In genomic region chr11:121189681-121190080, GRCm38 (mm10) we compare ENCODE assay signal across 15 mouse cellular contexts. TPM values are rescaled to one million over a fixed set of nuclear protein-coding genes. Genes with fewer than 3 reads are reported as not detected.
A peak's percentile ranks its signal among the peaks of the same experiment; 100 is the strongest.
DNase-seq lines count a peak whose midpoint lies in the region; ATAC-seq and TF ChIP-seq lines count a peak whose summit lies in the region.
"Had no signal": no experiment of that assay in that cellular context is flagged by ENCODE, and none has a peak within 500 bp of the region (broad histone marks: within the 10 kb centered on the region; RNA-seq: fewer than 3 reads in every experiment).

No protein-coding gene starts in this region.

- no peaks in the 10 kb centered on the region for H3K9me3 ChIP-seq in limb, embryonic 14.5 days (ENCODE audit: control insufficient read depth, low read length)
- H3K9me3 ChIP-seq in limb, embryonic 10.5 days (replicated peaks) = no peaks in the 10 kb centered on the region
- no peaks in the 10 kb centered on the region for H3K9me3 ChIP-seq in forebrain, embryonic 14.5 days (replicated peaks; ENCODE audit: control insufficient read depth, low read length)
- H3K9me3 ChIP-seq: forebrain, embryonic 13.5 days; limb, embryonic 13.5 days had no signal

- no peak for TF ChIP-seq CTCF in gastrocnemius, adult 2 months (IDR thresholded peaks at IDR 0.05)

- peak; percentile 63 for DNase-seq in gastrocnemius, adult 2 months
- DNase-seq in gastrocnemius, postnatal 4 days (ENCODE audit: low spot score in 2 of 2) = no peak
- peak; percentile 36 for DNase-seq in limb, embryonic 14.5 days (ENCODE audit: low spot score)
- DNase-seq in limb, embryonic 10.5 days (ENCODE audit: low spot score) = no peak
- DNase-seq in cerebellum, postnatal 25 days = peak; percentile 61 to 77
- peak; percentile 64 for DNase-seq in kidney, postnatal 25 days
- no peak for DNase-seq in forebrain, embryonic 14.5 days (ENCODE audit: low spot score)
- DNase-seq in lung, postnatal 36 days = no peak

- peak overlapping the region; percentile 35 for H3K27ac ChIP-seq in gastrocnemius, adult 2 months
- H3K27ac ChIP-seq in limb, embryonic 14.5 days (replicated peaks; ENCODE audit: low read depth, low read length) = no peak overlapping the region
- H3K27ac ChIP-seq in limb, embryonic 10.5 days = no peak overlapping the region
- no peak overlapping the region for H3K27ac ChIP-seq in forebrain, embryonic 14.5 days (ENCODE audit: low read depth, low read length)
- H3K27ac ChIP-seq: forebrain, embryonic 13.5 days; limb, embryonic 13.5 days had no signal

- no peak for TF ChIP-seq POLR2A in limb, embryonic 14.5 days (IDR thresholded peaks at IDR 0.05; ENCODE audit: borderline replicate concordance, extremely low read depth, insufficient read depth, insufficient read length)

- H3K36me3 ChIP-seq in limb, embryonic 14.5 days (ENCODE audit: control insufficient read depth, insufficient read depth, low read length) = peaks cover 3% of the 10 kb centered on the region; the same call in 1 of the 2 replicates
- H3K36me3 ChIP-seq in limb, embryonic 10.5 days = peaks cover 5% of the 10 kb centered on the region; the same call in 1 of the 2 replicates
- peaks cover 2% of the 10 kb centered on the region; the same call in 1 of the 2 replicates for H3K36me3 ChIP-seq in forebrain, embryonic 14.5 days (ENCODE audit: control insufficient read depth, insufficient read depth, low read length)

- no peaks in the 10 kb centered on the region for H3K4me1 ChIP-seq in limb, embryonic 14.5 days (ENCODE audit: control insufficient read depth, insufficient read depth, low read length)
- H3K4me1 ChIP-seq in limb, embryonic 10.5 days = no peaks in the 10 kb centered on the region
- no peaks in the 10 kb centered on the region for H3K4me1 ChIP-seq in forebrain, embryonic 14.5 days (ENCODE audit: control insufficient read depth, insufficient read depth, low read length)
- H3K4me1 ChIP-seq: forebrain, embryonic 13.5 days; limb, embryonic 13.5 days had no signal

- H3K27me3 ChIP-seq in limb, embryonic 14.5 days (ENCODE audit: control insufficient read depth, insufficient read depth, low read length) = no peaks in the 10 kb centered on the region
- H3K27me3 ChIP-seq in limb, embryonic 10.5 days (ENCODE audit: low read depth, poor library complexity, severe bottlenecking) = no peaks in the 10 kb centered on the region
- no peaks in the 10 kb centered on the region for H3K27me3 ChIP-seq in forebrain, embryonic 14.5 days (replicated peaks; ENCODE audit: control insufficient read depth, insufficient read depth, low read length)
- H3K27me3 ChIP-seq: forebrain, embryonic 13.5 days; limb, embryonic 13.5 days had no signal

- intact Hi-C loops in gastrocnemius, adult 2 months (cut with DNase I) = no loop called here

- 72% methylated on average over 3 of the region's 3 CpGs for WGBS in limb, embryonic 14.5 days
- WGBS in limb, embryonic 10.5 days = 89% methylated on average over 3 of the region's 3 CpGs
- WGBS in forebrain, embryonic 14.5 days = 87% methylated on average over 3 of the region's 3 CpGs

- no peak for ATAC-seq in limb, embryonic 14.5 days (ENCODE audit: low FRiP score, low read depth)
- no peak for ATAC-seq in forebrain, embryonic 14.5 days
- ATAC-seq: CD4-positive, CD25-positive, alpha-beta regulatory T cell, adult 4 months; forebrain, embryonic 13.5 days; lung, postnatal 0 days had no signal

- no peak overlapping the region for H3K9ac ChIP-seq in limb, embryonic 14.5 days (ENCODE audit: low read depth, low read length, severe bottlenecking)
- no peak overlapping the region for H3K9ac ChIP-seq in forebrain, embryonic 14.5 days (ENCODE audit: low read length)
- H3K9ac ChIP-seq: forebrain, embryonic 13.5 days; limb, embryonic 13.5 days had no signal

- H3K4me2 ChIP-seq in limb, embryonic 14.5 days (replicated peaks; ENCODE audit: low read depth, low read length, severe bottlenecking) = no peak overlapping the region
- H3K4me2 ChIP-seq in forebrain, embryonic 14.5 days (ENCODE audit: low read length) = no peak overlapping the region
- H3K4me2 ChIP-seq: forebrain, embryonic 13.5 days; limb, embryonic 13.5 days; midbrain, embryonic 11.5 days had no signal

- H3K4me3 ChIP-seq in gastrocnemius, adult 2 months = no peak overlapping the region
- no peak overlapping the region for H3K4me3 ChIP-seq in limb, embryonic 14.5 days (replicated peaks; ENCODE audit: low read length)
- H3K4me3 ChIP-seq in limb, embryonic 10.5 days = no peak overlapping the region
- no peak overlapping the region for H3K4me3 ChIP-seq in forebrain, embryonic 14.5 days (ENCODE audit: low read depth, low read length)
- H3K4me3 ChIP-seq: forebrain, embryonic 13.5 days; limb, embryonic 13.5 days had no signal

RNA-seq across cellular contexts. Expression of gene Hexdc, which starts 14.6 kb away (rescaled TPM):
- 1 to 10 TPM; 7.5 to 9.6 TPM for total RNA-seq in gastrocnemius, adult 2 months (2021)
- total RNA-seq in gastrocnemius, postnatal 4 days (2021) = 10 to 100 TPM; 14.4 to 14.8 TPM
- 45.5 and 52.2 TPM in 2 replicates for polyA plus RNA-seq in limb, embryonic 14.5 days (2012; rRNA removed)
- polyA plus RNA-seq in limb, embryonic 14.5 days (2014; fragmentation: Nextera tagmentation; extraction: Ambion mirVana) = 8.4 and 12.5 TPM in 2 replicates
- 5.7 and 9.0 TPM in 2 replicates for polyA plus RNA-seq in limb, embryonic 10.5 days (2016; fragmentation: Nextera tagmentation; extraction: Ambion mirVana)
- 11.9 and 14.8 TPM in 2 replicates for polyA plus RNA-seq in forebrain, embryonic 14.5 days (2014; fragmentation: Nextera tagmentation; extraction: Ambion mirVana)

RNA-seq across cellular contexts. Expression of gene Ogfod3, which starts 14.8 kb away (rescaled TPM):
- total RNA-seq in gastrocnemius, adult 2 months (2021) = 10 to 100 TPM; 11.4 to 14.1 TPM
- total RNA-seq in gastrocnemius, postnatal 4 days (2021) = 10 to 100 TPM; 14.6 to 14.7 TPM
- polyA plus RNA-seq in limb, embryonic 14.5 days (2012; rRNA removed) = 12.5 and 12.7 TPM in 2 replicates
- 21.8 and 22.4 TPM in 2 replicates for polyA plus RNA-seq in limb, embryonic 14.5 days (2014; fragmentation: Nextera tagmentation; extraction: Ambion mirVana)
- 17.0 and 19.1 TPM in 2 replicates for polyA plus RNA-seq in limb, embryonic 10.5 days (2016; fragmentation: Nextera tagmentation; extraction: Ambion mirVana)
- polyA plus RNA-seq in forebrain, embryonic 14.5 days (2014; fragmentation: Nextera tagmentation; extraction: Ambion mirVana) = 18.6 and 19.5 TPM in 2 replicates

RNA-seq across cellular contexts. Expression of gene Uts2r, which starts 29.6 kb away (rescaled TPM):
- total RNA-seq in gastrocnemius, adult 2 months (2021) = 1 to 10 TPM; 1.4 to 3.1 TPM
- total RNA-seq in gastrocnemius, postnatal 4 days (2021) = 1 to 10 TPM; 3.6 to 5.1 TPM
- polyA plus RNA-seq in limb, embryonic 14.5 days (2012; rRNA removed) = 2.1 and 3.1 TPM in 2 replicates
- 1.0 and 1.4 TPM in 2 replicates for polyA plus RNA-seq in limb, embryonic 14.5 days (2014; fragmentation: Nextera tagmentation; extraction: Ambion mirVana)
- 0.11 TPM in 1 of 2 replicates, not detected in the other for polyA plus RNA-seq in limb, embryonic 10.5 days (2016; fragmentation: Nextera tagmentation; extraction: Ambion mirVana)
- polyA plus RNA-seq in forebrain, embryonic 14.5 days (2014; fragmentation: Nextera tagmentation; extraction: Ambion mirVana) = 0.12 TPM in 1 of 2 replicates, not detected in the other
- polyA plus RNA-seq: CD4-positive, CD25-positive, alpha-beta regulatory T cell, adult 4 months; lung, postnatal 0 days; midbrain, embryonic 11.5 days had no signal

RNA-seq across cellular contexts. Expression of gene Cybc1, which starts 39.4 kb away (rescaled TPM):
- 1 to 10 TPM; 3.3 to 3.6 TPM for total RNA-seq in gastrocnemius, adult 2 months (2021)
- 10 to 100 TPM; 14.2 to 15.5 TPM for total RNA-seq in gastrocnemius, postnatal 4 days (2021)
- polyA plus RNA-seq in limb, embryonic 14.5 days (2012; rRNA removed) = 47.1 and 50.4 TPM in 2 replicates
- 41.3 and 49.6 TPM in 2 replicates for polyA plus RNA-seq in limb, embryonic 14.5 days (2014; fragmentation: Nextera tagmentation; extraction: Ambion mirVana)
- 29.4 and 33.8 TPM in 2 replicates for polyA plus RNA-seq in limb, embryonic 10.5 days (2016; fragmentation: Nextera tagmentation; extraction: Ambion mirVana)
- 45.3 and 46.0 TPM in 2 replicates for polyA plus RNA-seq in forebrain, embryonic 14.5 days (2014; fragmentation: Nextera tagmentation; extraction: Ambion mirVana)

RNA-seq across cellular contexts. Expression of gene Tex19.1, which starts 43.7 kb away (rescaled TPM):
- total RNA-seq in gastrocnemius, adult 2 months (2021) = not detected
- total RNA-seq in gastrocnemius, postnatal 4 days (2021) = under 1 TPM in 1 of 2 experiments, not detected in 1; 0.15 TPM
- polyA plus RNA-seq in limb, embryonic 14.5 days (2012; rRNA removed) = 0.06 and 0.10 TPM in 2 replicates
- not detected in 2 replicates for polyA plus RNA-seq in limb, embryonic 14.5 days (2014; fragmentation: Nextera tagmentation; extraction: Ambion mirVana)
- 0.09 TPM in 1 of 2 replicates, not detected in the other for polyA plus RNA-seq in limb, embryonic 10.5 days (2016; fragmentation: Nextera tagmentation; extraction: Ambion mirVana)
- polyA plus RNA-seq in forebrain, embryonic 14.5 days (2014; fragmentation: Nextera tagmentation; extraction: Ambion mirVana) = not detected in 2 replicates
- total RNA-seq: layer of hippocampus, postnatal 10 days had no signal
- polyA plus RNA-seq: forebrain, embryonic 13.5 days; heart, embryonic 14.5 days; limb, embryonic 13.5 days; lung, postnatal 0 days; midbrain, embryonic 11.5 days had no signal

Comparison
In these comparisons a context has a peak if more than half of its experiments do, and no peak if none do; other contexts are left out.
1. DNase-seq: peak in gastrocnemius, adult 2 months (single experiment), limb, embryonic 14.5 days (single experiment), cerebellum, postnatal 25 days (2 of 2) and kidney, postnatal 25 days (2 of 2); none in gastrocnemius, postnatal 4 days (0 of 2), limb, embryonic 10.5 days (single experiment), forebrain, embryonic 14.5 days (single experiment) and lung, postnatal 36 days (single experiment).